Mouse (Mus musculus): Measurements from ENCODE around the gene Cmah. TPM values are rescaled to one million over a fixed set of nuclear protein-coding genes. Genes with fewer than 3 reads are reported as not detected.

Cmah gene
- polyA plus RNA-seq, 1 experiment from 2014 or later: 0.39 TPM

DNA sequence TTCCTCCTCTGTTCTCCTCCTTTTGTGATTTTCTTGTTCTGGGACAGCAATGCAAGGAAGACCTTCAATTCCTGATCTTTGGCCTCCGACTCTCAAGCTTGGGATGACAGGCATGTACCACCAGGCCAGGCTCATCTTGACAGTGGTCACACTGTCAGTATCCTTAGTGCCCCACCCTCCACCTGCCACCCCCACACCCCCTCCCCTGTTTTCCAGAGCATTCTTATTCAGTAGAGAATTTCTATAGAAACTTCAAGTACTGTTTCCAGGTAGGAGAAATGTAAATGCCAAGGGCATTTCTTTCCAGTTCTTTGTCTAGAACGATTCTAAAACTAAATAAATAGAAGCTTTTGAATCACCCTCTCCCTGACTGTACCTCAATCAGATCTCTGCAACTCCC, 190.6 kb downstream of the Cmah start:
- Histone ChIP-seq H3K9me3 (ENCODE audit: control insufficient read depth, low read length) (no peaks in the 10 kb centered on the region), H3K9ac (ENCODE audit: low read length) (no peak overlapping the region), H3K36me3 (ENCODE audit: control insufficient read depth, insufficient read depth, low read length) (no peaks in the 10 kb centered on the region), H3K4me2 (ENCODE audit: low read depth, low read length) (no peak overlapping the region), H3K27ac (ENCODE audit: low read length) (no peak overlapping the region), H3K4me1 (replicated peaks; ENCODE audit: control insufficient read depth, insufficient read depth, low read length) (peaks cover 22% of the 10 kb centered on the region), H3K27me3 (ENCODE audit: control insufficient read depth, insufficient read depth, low read depth, low read length) (no peaks in the 10 kb centered on the region), H3K4me3 (ENCODE audit: low read length) (no peak overlapping the region)
- no peak for ATAC-seq (ENCODE audit: low read depth)
- WGBS: 55% methylated on average over 2 of the region's 2 CpGs

DNA sequence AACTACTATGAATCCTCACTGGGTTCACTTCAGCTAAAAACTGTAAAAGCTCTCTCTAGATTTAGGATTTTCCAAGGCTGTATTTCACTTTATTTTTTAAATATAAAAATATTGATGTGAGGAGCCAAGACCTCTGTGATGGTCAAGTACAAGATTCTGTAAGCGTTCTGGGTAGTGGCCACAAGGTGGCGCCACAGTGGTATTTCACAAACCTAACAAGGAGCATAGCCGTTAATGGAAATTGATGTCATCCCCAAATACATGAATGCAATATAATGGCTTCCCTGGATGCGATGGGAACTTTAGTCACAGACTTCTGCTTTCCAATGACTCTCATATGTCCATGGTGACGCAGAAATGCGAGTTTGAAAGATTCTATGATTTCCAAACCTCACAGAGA, 191.7 kb downstream of the Cmah start:
- 39% methylated on average over 6 of the region's 6 CpGs for WGBS
- no peaks in the 10 kb centered on the region for H3K27me3 ChIP-seq (ENCODE audit: control insufficient read depth, insufficient read depth, low read depth, low read length)
- no peaks in the 10 kb centered on the region for H3K36me3 ChIP-seq (ENCODE audit: control insufficient read depth, insufficient read depth, low read length)
- no peak overlapping the region for H3K27ac ChIP-seq (ENCODE audit: low read length)
- no peak overlapping the region for H3K4me2 ChIP-seq (ENCODE audit: low read depth, low read length)
- H3K4me1 ChIP-seq (replicated peaks; ENCODE audit: control insufficient read depth, insufficient read depth, low read length): peaks cover 22% of the 10 kb centered on the region
- ATAC-seq (ENCODE audit: low read depth): no peak
- H3K9me3 ChIP-seq (ENCODE audit: control insufficient read depth, low read length): no peaks in the 10 kb centered on the region
- H3K4me3 ChIP-seq (ENCODE audit: low read length): no peak overlapping the region
- no peak overlapping the region for H3K9ac ChIP-seq (ENCODE audit: low read length)

- peak overlapping the region; percentile 23; the same call in 1 of the 2 replicates for H3K27ac ChIP-seq (ENCODE audit: low read length)
- no peak overlapping the region for H3K4me3 ChIP-seq (ENCODE audit: low read length)
- H3K4me1 ChIP-seq (replicated peaks; ENCODE audit: control insufficient read depth, insufficient read depth, low read length): peaks cover 22% of the 10 kb centered on the region
- no peaks in the 10 kb centered on the region for H3K9me3 ChIP-seq (ENCODE audit: control insufficient read depth, low read length)
- no peaks in the 10 kb centered on the region for H3K36me3 ChIP-seq (ENCODE audit: control insufficient read depth, insufficient read depth, low read length)
- no peaks in the 10 kb centered on the region for H3K27me3 ChIP-seq (ENCODE audit: control insufficient read depth, insufficient read depth, low read depth, low read length)
- peak; percentile 61 for ATAC-seq (ENCODE audit: low read depth)
- H3K4me2 ChIP-seq (ENCODE audit: low read depth, low read length): no peak overlapping the region
- WGBS: 49% methylated on average over 14 of the region's 14 CpGs
- no peak overlapping the region for H3K9ac ChIP-seq (ENCODE audit: low read length)
Observed at GRCm38 (mm10) chr13:24519976-24520647, 192.9 kb downstream of the Cmah start.

DNA sequence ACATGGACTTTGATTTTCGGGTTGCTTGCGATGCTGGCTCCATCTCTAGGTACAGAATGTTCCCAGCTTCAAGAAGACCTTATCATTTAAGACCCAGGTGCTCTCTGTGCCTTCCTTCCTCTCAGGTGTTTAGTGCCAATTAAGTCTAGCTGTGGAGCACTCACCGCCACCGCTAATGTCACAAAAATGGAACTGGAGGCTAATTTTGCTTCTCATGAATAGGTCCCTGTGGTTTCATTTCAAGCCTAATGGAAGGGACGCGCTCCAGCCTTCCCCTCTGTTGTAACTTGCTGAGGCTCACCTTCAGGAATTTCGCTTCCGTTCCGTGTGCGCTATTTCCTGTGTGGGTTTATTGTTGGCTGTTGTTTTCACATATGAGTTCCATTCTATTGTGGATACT, 193.6 kb downstream of the Cmah start:
- Histone ChIP-seq H3K4me1 (replicated peaks; ENCODE audit: control insufficient read depth, insufficient read depth, low read length) (peaks cover 22% of the 10 kb centered on the region), H3K27me3 (ENCODE audit: control insufficient read depth, insufficient read depth, low read depth, low read length) (no peaks in the 10 kb centered on the region), H3K27ac (ENCODE audit: low read length) (peak overlapping the region; percentile 23; the same call in 1 of the 2 replicates), H3K9me3 (ENCODE audit: control insufficient read depth, low read length) (no peaks in the 10 kb centered on the region), H3K4me3 (ENCODE audit: low read length) (no peak overlapping the region), H3K36me3 (ENCODE audit: control insufficient read depth, insufficient read depth, low read length) (no peaks in the 10 kb centered on the region), H3K4me2 (ENCODE audit: low read depth, low read length) (no peak overlapping the region), H3K9ac (ENCODE audit: low read length) (no peak overlapping the region)
- 82% methylated on average over 10 of the region's 10 CpGs for WGBS
- no peak for ATAC-seq (ENCODE audit: low read depth)

- Histone ChIP-seq H3K36me3 (ENCODE audit: control insufficient read depth, insufficient read depth, low read length) (no peaks in the 10 kb centered on the region), H3K4me1 (replicated peaks; ENCODE audit: control insufficient read depth, insufficient read depth, low read length) (peaks cover 22% of the 10 kb centered on the region), H3K27me3 (ENCODE audit: control insufficient read depth, insufficient read depth, low read depth, low read length) (no peaks in the 10 kb centered on the region), H3K9ac (ENCODE audit: low read length) (no peak overlapping the region), H3K4me3 (ENCODE audit: low read length) (no peak overlapping the region), H3K4me2 (ENCODE audit: low read depth, low read length) (no peak overlapping the region), H3K27ac (ENCODE audit: low read length) (no peak overlapping the region), H3K9me3 (ENCODE audit: control insufficient read depth, low read length) (no peaks in the 10 kb centered on the region)
- peak; percentile 49 for ATAC-seq (ENCODE audit: low read depth)
- WGBS: 25% methylated on average over 18 of the region's 18 CpGs
Observed at GRCm38 (mm10) chr13:24521446-24522342, 194.5 kb downstream of the Cmah start.

GRCm38 (mm10) chr13:24522343-24522837, 195.2 kb downstream of the Cmah start:
- Histone ChIP-seq H3K27ac (ENCODE audit: low read length) (no peak overlapping the region), H3K9me3 (ENCODE audit: control insufficient read depth, low read length) (no peaks in the 10 kb centered on the region), H3K36me3 (ENCODE audit: control insufficient read depth, insufficient read depth, low read length) (no peaks in the 10 kb centered on the region), H3K4me2 (ENCODE audit: low read depth, low read length) (no peak overlapping the region), H3K9ac (ENCODE audit: low read length) (no peak overlapping the region), H3K4me1 (replicated peaks; ENCODE audit: control insufficient read depth, insufficient read depth, low read length) (peaks cover 22% of the 10 kb centered on the region), H3K4me3 (ENCODE audit: low read length) (no peak overlapping the region), H3K27me3 (ENCODE audit: control insufficient read depth, insufficient read depth, low read depth, low read length) (no peaks in the 10 kb centered on the region)
- no peak for ATAC-seq (ENCODE audit: low read depth)
- WGBS: 76% methylated on average over 7 of the region's 7 CpGs

DNA sequence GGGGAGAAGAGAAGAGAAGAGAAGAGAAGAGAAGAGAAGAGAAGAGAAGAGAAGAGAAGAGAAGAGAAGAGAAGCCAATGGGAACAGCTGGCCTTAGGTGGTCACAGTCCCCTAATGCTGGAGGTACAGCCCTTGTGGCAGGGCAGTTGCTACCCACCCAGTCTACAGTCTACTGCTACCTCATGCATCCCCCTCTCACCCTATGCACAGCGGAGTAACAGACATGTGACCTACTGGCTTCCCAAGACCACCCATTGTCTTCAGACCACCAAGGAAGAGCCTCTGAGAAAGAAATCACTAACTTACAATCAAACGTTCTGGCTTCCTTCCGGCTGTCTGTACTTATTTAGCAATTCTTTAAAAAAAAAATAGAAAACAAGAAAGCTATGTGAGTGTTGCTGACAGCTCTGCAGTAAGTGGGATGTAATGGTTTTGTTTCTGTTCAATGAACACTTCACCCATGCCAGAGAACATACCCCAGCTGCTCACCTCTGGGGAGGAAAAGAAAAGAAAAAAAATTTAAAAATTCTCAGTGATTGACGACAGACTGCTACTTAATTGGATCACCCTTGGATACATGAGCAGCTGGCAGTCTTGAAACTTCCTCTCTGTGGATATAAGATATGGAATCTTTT, 196.5 kb downstream of the Cmah start:
- no peaks in the 10 kb centered on the region for H3K36me3 ChIP-seq (ENCODE audit: control insufficient read depth, insufficient read depth, low read length)
- no peaks in the 10 kb centered on the region for H3K9me3 ChIP-seq (ENCODE audit: control insufficient read depth, low read length)
- H3K4me3 ChIP-seq (ENCODE audit: low read length): no peak overlapping the region
- 33% methylated on average over 4 of the region's 4 CpGs for whole genome bisulfite sequencing
- peak overlapping the region; percentile 53; the same call in 1 of the 2 replicates for H3K27ac ChIP-seq (ENCODE audit: low read length)
- H3K9ac ChIP-seq (ENCODE audit: low read length): no peak overlapping the region
- no peaks in the 10 kb centered on the region for H3K27me3 ChIP-seq (ENCODE audit: control insufficient read depth, insufficient read depth, low read depth, low read length)
- no peak overlapping the region for H3K4me2 ChIP-seq (ENCODE audit: low read depth, low read length)
- peak; percentile 83 for ATAC-seq (ENCODE audit: low read depth)
- peaks cover 22% of the 10 kb centered on the region for H3K4me1 ChIP-seq (replicated peaks; ENCODE audit: control insufficient read depth, insufficient read depth, low read length)

- Histone ChIP-seq H3K27me3 (ENCODE audit: control insufficient read depth, insufficient read depth, low read depth, low read length) (no peaks in the 10 kb centered on the region), H3K4me2 (ENCODE audit: low read depth, low read length) (no peak overlapping the region), H3K27ac (ENCODE audit: low read length) (no peak overlapping the region), H3K36me3 (ENCODE audit: control insufficient read depth, insufficient read depth, low read length) (no peaks in the 10 kb centered on the region), H3K4me1 (replicated peaks; ENCODE audit: control insufficient read depth, insufficient read depth, low read length) (peaks cover 19% of the 10 kb centered on the region), H3K9me3 (ENCODE audit: control insufficient read depth, low read length) (no peaks in the 10 kb centered on the region), H3K4me3 (ENCODE audit: low read length) (no peak overlapping the region), H3K9ac (ENCODE audit: low read length) (no peak overlapping the region)
- 70% methylated on average over 1 of the region's 1 CpGs for WGBS
- no peak for ATAC-seq (ENCODE audit: low read depth)
Observed at GRCm38 (mm10) chr13:24524468-24524867, 197.3 kb downstream of the Cmah start.

- 63% methylated on average over 3 of the region's 3 CpGs for WGBS
- Histone ChIP-seq H3K9me3 (ENCODE audit: control insufficient read depth, low read length) (no peaks in the 10 kb centered on the region), H3K9ac (ENCODE audit: low read length) (no peak overlapping the region), H3K4me2 (ENCODE audit: low read depth, low read length) (no peak overlapping the region), H3K4me1 (replicated peaks; ENCODE audit: control insufficient read depth, insufficient read depth, low read length) (peaks cover 14% of the 10 kb centered on the region), H3K36me3 (ENCODE audit: control insufficient read depth, insufficient read depth, low read length) (no peaks in the 10 kb centered on the region), H3K4me3 (ENCODE audit: low read length) (no peak overlapping the region), H3K27me3 (ENCODE audit: control insufficient read depth, insufficient read depth, low read depth, low read length) (no peaks in the 10 kb centered on the region), H3K27ac (ENCODE audit: low read length) (no peak overlapping the region)
- no peak for ATAC-seq (ENCODE audit: low read depth)
Observed at GRCm38 (mm10) chr13:24525551-24525950, 198.3 kb downstream of the Cmah start.
